Mouse (Mus musculus) limb, embryonic 14.5 days (tissue): ENCODE results near the gene Slc25a45. TPM values are rescaled to one million over a fixed set of nuclear protein-coding genes. Genes with fewer than 3 reads are reported as not detected.

Experiments
- ATAC-seq: fragments of 200-750 bp; cut with Nextera tagmentation; 2 replicates; pipeline ENCODE4 v1.8.0; 2017; ENCODE audit warnings: low read depth, moderate number of reproducible peaks, moderate TSS enrichment; ENCODE audit not compliant: low FRiP score
- DNase-seq: peaks from one replicate; pipeline ENCODE4 v3.0.0-alpha.2; 2015; ENCODE audit warnings: low spot score
- H3K27ac ChIP-seq: fragments of 300-500 bp; sonication (generic); replicated peaks from 2 replicates; pipeline ENCODE4 v1.5.1; 2014; ENCODE audit warnings: low read depth, mild to moderate bottlenecking, low read length, moderate library complexity, mixed read lengths
- H3K27me3 ChIP-seq: fragments of 300-500 bp; sonication (generic); 2 replicates; pipeline ENCODE4 v1.6.1; 2014; ENCODE audit warnings: low read length, mixed read lengths; ENCODE audit not compliant: control insufficient read depth, insufficient read depth
- H3K36me3 ChIP-seq: fragments of 300-500 bp; sonication (generic); 2 replicates; pipeline ENCODE4 v1.6.1; 2014; ENCODE audit warnings: mild to moderate bottlenecking, low read length, moderate library complexity, mixed read lengths; ENCODE audit not compliant: control insufficient read depth, insufficient read depth
- H3K4me1 ChIP-seq: fragments of 300-500 bp; sonication (generic); 2 replicates; pipeline ENCODE4 v1.6.1; 2014; ENCODE audit warnings: antibody characterized with exemption, low read length, mixed read lengths; ENCODE audit not compliant: control insufficient read depth, insufficient read depth
- H3K4me2 ChIP-seq: fragments of 300-500 bp; sonication (generic); replicated peaks from 2 replicates; pipeline ENCODE4 v1.6.1; 2014; ENCODE audit warnings: low read depth, mild to moderate bottlenecking, low read length, moderate library complexity; ENCODE audit not compliant: severe bottlenecking
- H3K4me3 ChIP-seq: fragments of 300-500 bp; sonication (generic); replicated peaks from 2 replicates; pipeline ENCODE4 v1.5.1; 2014; ENCODE audit warnings: low read length
- H3K9ac ChIP-seq: fragments of 300-500 bp; sonication (generic); 2 replicates; pipeline ENCODE4 v1.6.1; 2014; ENCODE audit warnings: mild to moderate bottlenecking, low read depth, low read length, moderate library complexity; ENCODE audit not compliant: severe bottlenecking
- H3K9me3 ChIP-seq: fragments of 300-500 bp; sonication (generic); 2 replicates; pipeline ENCODE4 v1.6.1; 2016; ENCODE audit warnings: low read length; ENCODE audit not compliant: control insufficient read depth
- POLR2A ChIP-seq: fragments of 200-500 bp; IDR thresholded peaks from 2 replicates; pipeline ENCODE4 v1.8.0; 2012; ENCODE audit warnings: inconsistent platforms, mild to moderate bottlenecking, moderate library complexity, borderline replicate concordance; ENCODE audit not compliant: insufficient read depth, insufficient read length; ENCODE audit errors: extremely low read depth
- WGBS: fragments of 180-500 bp; shearing (Covaris S2); extraction: QIAGEN DNeasy Blood & Tissue Kit; methylation state at CpG from one replicate; pipeline ENCODE4 v1.1.7; 2014; 5-methylcytosine and 5-hydroxymethylcytosine counted together
- polyA plus RNA-seq, 2 experiments: library from polyadenylated mRNA; depleted of rRNA in 1 of 2; stranded (reverse) in 1 of 2; unstranded in 1 of 2; fragments of >200 nt; fragmentation: Nextera tagmentation in 1 of 2; extraction: Ambion mirVana in 1 of 2; gene quantifications; 2 replicates each; pipeline versions ENCODE4 v1.2.1 to v1.2.3; 2012 to 2014

Gene Slc25a45
- polyA plus RNA-seq, 2 experiments: 3.0 to 6.2 TPM

DNA sequence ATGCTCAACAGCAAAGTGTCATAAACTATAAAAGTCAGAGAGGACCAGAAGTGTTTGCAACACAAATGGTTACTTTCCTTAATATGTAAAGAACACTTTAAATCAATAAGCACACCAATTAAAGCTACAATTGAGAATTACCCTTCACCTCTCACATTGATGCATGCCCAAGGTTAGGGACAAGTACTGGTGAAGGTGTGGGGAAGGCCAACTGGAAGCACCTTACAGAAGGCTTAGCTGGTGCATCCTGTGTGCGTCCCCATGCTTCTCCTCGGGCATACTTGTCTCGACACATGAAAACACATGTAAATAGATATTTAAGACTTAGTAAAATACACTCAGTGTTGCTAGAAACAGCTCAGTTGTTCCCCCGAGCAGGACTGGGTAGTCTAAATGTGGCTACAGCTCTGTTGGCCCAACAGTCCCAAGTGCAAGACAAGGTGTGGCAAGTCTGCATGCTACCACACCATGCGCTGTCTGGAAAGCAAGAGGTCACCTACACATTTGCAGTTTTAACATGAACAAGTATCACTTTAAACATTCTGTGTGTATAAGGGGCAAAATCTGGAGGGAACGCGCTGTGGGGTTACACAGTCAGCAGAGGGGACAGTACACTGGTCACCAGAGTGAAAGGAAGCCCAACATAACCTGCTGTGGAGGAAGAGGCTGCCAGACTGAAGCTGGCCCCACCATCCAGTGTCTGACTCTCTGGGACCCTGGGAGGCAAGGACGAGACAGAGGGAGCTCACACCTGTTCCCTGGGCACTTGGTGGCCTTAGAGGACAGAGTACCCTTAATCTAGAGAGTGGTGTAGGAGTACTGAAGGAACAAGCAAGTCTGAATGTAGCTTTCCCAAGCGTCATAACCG is 42.3 kb upstream of the Slc25a45 start:
- Histone ChIP-seq H3K9me3 (no peaks in the 10 kb centered on the region), H3K4me1 (no peaks in the 10 kb centered on the region), H3K4me3 (no peak overlapping the region), H3K27me3 (no peaks in the 10 kb centered on the region), H3K27ac (no peak overlapping the region), H3K4me2 (no peak overlapping the region), H3K9ac (no peak overlapping the region), H3K36me3 (0 out of 2 replicates have a peak, but pooled peaks cover 2% of the 10 kb centered on the region)
- DNase-seq (no peak), ATAC-seq (no peak)
- WGBS: 85% methylated on average over 10 of the region's 10 CpGs
- TF ChIP-seq POLR2A: no peak

DNA sequence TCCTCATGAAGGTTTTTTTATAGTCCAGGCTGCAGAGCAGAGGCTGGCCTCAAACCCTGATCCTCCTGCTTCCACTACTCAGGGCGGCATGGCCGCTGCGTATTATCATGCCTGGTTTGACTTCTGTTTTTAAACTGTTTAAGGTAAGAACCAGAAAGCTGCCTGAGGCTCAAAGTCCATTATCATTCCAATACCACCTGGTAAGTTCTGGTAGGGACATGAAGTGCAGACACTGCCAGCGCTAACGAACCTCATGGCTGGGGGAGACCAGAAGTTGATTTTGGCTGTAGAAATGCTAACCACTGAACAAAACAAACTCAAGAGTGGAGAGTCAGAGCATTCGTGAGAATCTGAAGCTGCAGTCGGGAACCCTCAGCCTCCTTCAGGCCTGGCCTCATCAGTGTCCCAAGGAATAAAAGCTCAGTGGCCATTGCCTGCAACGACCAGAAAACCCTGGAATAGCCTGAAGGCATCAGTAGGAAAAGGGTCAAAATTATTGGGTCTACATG is 41.6 kb upstream of the Slc25a45 start:
- Histone ChIP-seq H3K36me3 (0 out of 2 replicates have a peak, but pooled peaks cover 2% of the 10 kb centered on the region), H3K27ac (no peak overlapping the region), H3K4me3 (no peak overlapping the region), H3K9me3 (no peaks in the 10 kb centered on the region), H3K9ac (no peak overlapping the region), H3K27me3 (no peaks in the 10 kb centered on the region), H3K4me2 (no peak overlapping the region), H3K4me1 (no peaks in the 10 kb centered on the region)
- ATAC-seq (no peak), DNase-seq (no peak)
- WGBS: 65% methylated on average over 8 of the region's 8 CpGs
- no peak for TF ChIP-seq POLR2A

DNA sequence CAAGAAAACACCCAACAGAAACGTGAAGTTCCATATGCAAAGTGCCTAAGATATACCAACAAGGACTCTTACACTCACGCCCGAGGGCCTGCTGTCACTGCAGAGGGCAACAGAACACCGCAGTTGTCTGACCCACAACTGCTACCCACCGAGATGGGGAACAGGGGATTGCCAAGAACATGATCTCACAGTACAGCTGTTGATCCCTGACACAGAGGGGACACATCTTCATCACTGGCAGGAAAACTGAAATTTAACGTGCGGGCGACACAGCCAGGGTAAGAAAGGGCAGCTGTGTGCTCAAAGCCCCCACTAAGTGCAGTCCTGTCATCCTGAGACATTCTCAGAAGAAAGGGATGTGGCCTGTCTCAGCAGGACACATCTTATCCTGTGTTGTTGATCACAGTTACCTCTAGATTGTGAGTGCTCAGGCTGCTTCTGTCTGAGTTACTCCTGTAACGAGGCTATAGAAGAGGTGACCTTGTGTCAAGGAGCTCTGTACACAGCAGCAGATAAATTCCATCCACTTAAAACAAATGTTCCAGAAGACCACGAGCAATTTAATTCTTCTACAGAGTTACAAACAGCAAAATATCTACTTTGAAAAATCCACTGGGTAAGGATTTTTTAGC is 40.6 kb upstream of the Slc25a45 start:
- 76% methylated on average over 10 of the region's 10 CpGs for WGBS
- no peak for DNase-seq

DNA sequence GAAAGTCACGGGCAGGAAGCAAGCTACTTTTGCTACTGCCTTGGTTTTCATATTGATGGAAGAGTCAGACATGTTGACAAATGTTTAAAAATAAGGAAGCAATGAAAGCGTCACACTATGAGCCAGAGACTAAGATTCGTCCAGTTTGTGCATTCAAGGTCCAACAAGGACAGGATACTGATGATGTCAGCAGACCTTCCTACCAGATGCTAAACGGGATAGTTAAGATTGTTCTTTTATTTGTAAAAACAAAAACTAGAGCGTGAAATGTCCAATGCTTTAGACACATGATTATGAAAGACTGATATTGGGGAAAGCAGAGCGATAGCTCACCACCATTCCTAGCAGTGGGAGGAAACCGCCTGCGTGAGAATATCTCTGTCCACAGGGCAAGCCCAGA is 40.0 kb upstream of the Slc25a45 start:
- no peak overlapping the region for H3K4me2 ChIP-seq
- H3K27ac ChIP-seq: no peak overlapping the region
- 84% methylated on average over 8 of the region's 8 CpGs for WGBS
- H3K36me3 ChIP-seq: 0 out of 2 replicates have a peak, but pooled peaks cover 2% of the 10 kb centered on the region
- no peaks in the 10 kb centered on the region for H3K27me3 ChIP-seq
- H3K4me1 ChIP-seq: peaks cover 11% of the 10 kb centered on the region
- no peak overlapping the region for H3K4me3 ChIP-seq
- no peak for TF ChIP-seq POLR2A
- DNase-seq (no peak), ATAC-seq (no peak)
- no peak overlapping the region for H3K9ac ChIP-seq
- no peaks in the 10 kb centered on the region for H3K9me3 ChIP-seq

More for the DNA sequence above, 40.6 kb upstream of the Slc25a45 start:
- H3K9me3 ChIP-seq: no peaks in the 10 kb centered on the region
- no peak overlapping the region for H3K4me2 ChIP-seq
- 0 out of 2 replicates have a peak, but pooled peaks cover 2% of the 10 kb centered on the region for H3K36me3 ChIP-seq
- peaks cover 7% of the 10 kb centered on the region; the same call in 1 of the 2 replicates for H3K4me1 ChIP-seq
- no peak for TF ChIP-seq POLR2A
- H3K27me3 ChIP-seq: no peaks in the 10 kb centered on the region
- H3K4me3 ChIP-seq: no peak overlapping the region
- no peak overlapping the region for H3K27ac ChIP-seq
- no peak for ATAC-seq
- H3K9ac ChIP-seq: no peak overlapping the region

DNA sequence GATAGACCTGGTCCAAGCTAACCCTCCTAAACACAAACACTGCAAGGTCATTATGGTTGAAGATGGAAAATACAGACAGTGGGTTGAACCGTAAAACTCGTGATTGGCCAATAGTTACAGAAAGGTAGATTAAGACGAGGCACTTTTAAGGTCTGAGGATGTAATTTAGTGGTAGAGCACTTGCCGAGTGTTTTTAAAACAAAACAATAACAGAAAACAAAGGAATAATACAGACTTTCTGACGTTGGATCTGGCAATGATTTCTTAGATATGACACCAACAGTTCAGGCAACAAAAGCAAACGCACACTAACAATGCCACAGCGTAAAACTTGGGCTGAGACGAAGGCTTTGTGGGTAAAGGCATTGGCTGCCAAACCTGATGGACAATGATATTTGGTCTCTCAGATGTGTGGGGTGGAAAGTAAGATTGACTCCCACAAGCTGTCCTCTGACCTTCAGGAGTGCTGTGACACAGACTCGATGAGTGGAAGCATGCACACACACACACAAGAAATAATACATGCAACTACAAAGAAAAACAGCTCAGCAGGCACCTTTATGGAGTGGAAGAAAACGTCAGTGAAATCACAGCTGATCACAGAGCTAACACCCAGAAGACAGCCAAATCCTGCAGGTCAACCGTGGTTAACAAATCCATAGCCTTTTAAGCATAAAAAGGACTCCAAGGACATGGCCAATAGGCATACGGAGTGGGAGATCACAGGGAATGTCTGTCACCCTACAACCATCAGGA is 39.3 kb upstream of the Slc25a45 start:
- no peak for TF ChIP-seq POLR2A
- ATAC-seq: no peak

More for the DNA sequence above, 39.3 kb upstream of the Slc25a45 start:
- 75% methylated on average over 12 of the region's 12 CpGs for WGBS
- DNase-seq: no peak
- H3K27me3 ChIP-seq: no peaks in the 10 kb centered on the region
- no peak overlapping the region for H3K4me2 ChIP-seq
- no peaks in the 10 kb centered on the region for H3K9me3 ChIP-seq
- H3K4me3 ChIP-seq: no peak overlapping the region
- H3K36me3 ChIP-seq: 0 out of 2 replicates have a peak, but pooled peaks cover 2% of the 10 kb centered on the region
- H3K4me1 ChIP-seq: peaks cover 18% of the 10 kb centered on the region
- H3K9ac ChIP-seq: no peak overlapping the region
- H3K27ac ChIP-seq: no peak overlapping the region
